Mouse (Mus musculus) c-Kit-positive CD71-positive TER-119-positive erythroid progenitor cells, embryonic 14.5 days (primary cell): ENCODE results near the gene Tut4.

ENCODE experiments used
- DNase-seq: peaks from one replicate; pipeline ENCODE4 v3.0.0-alpha.2; 2013; ENCODE audit warnings: low spot score

Gene Tut4

DNA sequence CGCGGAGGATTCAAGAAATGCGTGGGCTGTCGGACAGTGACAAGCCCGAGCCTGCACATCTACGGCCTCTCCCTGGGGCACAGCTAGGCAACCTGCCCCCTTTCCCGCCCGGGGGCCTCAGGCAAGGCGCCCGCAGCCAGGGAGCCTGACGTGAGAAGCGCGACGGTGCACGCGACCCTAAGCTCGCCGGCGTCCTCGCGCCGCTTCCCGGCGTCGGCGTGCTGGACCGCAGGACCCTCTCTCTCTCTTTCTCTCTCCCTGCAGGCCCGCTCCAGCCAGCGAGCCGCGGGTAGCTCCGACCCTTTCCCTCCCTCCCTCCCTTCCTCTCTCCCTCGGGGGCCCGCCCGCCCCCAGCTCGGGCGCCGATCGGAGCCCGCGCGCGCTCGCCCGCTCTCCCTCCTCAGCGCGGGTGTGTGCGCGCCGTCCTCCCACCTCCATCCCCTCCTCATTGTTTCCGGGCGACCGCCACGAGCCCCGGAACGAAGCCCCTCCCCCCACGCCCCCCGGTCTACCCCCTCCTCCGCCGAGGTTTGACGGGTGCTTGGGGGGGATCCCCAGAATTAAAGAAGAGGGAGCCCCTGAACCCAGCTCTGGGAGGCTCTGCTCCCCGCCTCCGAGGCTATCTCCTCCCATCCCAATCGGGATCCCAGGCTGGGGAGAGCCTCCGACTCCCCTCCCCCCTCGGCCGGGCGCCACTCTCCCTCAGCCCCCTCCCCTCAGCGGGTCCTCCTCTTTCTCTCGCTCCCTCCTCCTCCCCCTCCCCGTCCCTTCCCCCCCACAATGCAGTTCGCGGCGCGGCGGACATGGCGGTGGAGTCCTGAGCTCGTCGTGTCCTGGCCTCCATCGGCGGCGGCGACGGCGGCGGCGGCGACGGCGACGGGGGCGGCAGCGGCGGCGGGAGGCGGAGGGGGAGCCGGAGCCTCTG, at the start of gene Tut4:
TSS of gene Tut4 (plus strand) at position 196 of the 925 bp plus-strand sequence.
- DNase-seq, result peak; percentile 58

DNA sequence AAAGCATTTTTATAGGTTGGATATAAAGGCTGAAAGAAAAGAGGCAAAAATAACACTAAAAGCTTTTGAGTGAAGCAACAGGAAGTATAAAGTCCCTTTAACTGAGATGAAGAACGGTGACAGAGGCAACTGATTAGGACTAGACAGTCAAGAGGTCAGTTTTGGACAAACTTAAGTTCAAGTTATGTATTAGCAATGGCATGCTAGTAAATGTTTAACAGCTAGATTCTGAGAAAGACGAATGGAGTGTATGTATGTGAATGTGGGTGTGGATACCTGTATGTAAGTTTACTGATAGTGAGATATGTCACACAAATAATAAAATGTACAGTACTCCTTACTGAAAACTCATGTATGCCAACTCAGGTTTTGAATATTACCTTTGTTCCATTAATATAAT, 34.6 kb upstream of the Tut4 start:
- no peak for DNase-seq

DNA sequence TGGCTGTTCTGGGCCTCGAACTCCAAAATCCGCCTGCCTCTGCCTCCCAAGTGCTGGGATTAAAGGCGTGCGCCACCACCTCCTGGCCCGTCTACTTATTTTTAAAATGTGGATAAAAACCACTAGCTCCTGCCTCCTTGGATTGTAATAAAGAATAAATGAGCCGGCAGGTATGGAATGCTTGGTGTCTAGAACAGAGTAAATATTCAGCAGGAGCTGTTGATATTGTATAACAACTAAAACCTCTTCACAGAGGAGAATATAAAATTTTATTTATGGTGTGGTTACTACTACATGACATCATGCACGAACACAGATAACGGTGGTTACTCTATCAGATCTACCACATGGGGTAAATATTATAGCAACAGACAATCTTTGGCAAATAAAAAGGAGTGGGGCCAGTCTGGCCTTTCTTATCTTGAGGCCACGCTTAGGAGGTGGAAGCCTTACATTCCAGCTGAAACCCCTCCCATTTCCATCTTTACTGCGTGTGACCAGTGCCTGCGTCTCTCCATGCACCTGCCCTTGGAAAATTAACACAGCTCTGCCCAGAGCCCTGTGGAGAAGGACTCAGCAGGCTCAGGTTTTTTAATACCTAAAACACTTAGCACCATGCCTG, 31.4 kb upstream of the Tut4 start:
- no peak for DNase-seq

DNA sequence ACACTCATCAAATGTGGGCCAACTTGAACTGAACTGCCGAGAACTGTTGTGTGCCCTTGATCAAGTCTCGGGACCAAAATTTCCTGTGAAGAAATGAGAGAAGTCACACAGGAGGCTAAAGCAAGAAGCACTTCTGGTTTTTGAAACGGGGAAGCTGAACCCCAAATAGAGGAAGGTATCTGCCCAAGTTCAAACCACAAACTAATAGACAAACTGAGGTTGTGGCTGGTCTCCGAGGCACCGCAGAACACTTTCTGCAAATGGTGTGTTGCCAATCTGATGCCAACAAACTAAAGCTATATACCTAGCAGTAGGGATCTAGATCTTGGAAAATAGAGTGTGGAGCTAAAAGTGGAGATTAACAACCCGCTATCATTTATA, 30.9 kb upstream of the Tut4 start:
- DNase-seq, result no peak

DNA sequence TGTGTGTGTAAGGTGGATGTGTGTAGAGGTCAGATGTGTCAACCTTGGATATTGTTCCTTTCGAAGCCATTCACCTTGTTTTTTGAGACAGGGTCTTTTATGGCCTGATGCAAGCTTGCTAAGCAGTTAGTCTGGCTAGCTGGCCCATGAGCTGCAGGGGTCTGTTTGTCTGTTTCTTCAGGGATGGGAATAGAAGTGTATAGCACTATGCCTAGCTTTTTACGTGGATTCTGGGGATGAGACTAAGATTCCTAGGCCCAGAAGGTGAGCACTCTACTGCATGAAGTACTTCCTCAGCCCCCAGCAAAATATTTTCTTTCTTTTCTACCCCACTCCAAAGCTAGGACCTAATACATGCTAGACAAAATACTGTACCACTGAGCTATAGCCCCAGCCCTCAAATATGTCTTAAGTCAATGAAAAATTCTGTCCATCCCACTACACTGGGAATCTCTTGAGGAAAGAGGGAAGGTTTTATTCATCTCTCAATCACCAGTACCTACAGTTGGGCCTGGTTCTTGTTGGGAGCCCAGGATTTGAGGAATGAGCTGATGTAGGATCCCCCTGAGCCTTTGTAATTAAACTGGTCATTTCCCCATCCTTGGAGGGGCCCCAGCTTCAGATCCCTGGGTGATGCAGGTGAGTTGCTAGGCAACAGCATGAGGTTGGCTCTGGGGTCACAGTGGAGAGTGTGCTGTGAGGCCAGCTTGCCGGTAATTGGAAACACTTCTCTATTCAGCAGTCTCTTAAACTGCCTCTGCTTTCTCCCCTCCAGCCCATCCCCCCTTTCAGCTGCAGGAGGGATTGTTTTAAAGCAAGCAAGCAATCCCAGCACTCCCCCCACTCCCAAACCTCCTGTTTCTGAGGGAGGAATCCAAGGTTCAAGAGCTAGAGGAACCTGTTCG, 28.3 kb upstream of the Tut4 start:
- no peak for DNase-seq

DNA sequence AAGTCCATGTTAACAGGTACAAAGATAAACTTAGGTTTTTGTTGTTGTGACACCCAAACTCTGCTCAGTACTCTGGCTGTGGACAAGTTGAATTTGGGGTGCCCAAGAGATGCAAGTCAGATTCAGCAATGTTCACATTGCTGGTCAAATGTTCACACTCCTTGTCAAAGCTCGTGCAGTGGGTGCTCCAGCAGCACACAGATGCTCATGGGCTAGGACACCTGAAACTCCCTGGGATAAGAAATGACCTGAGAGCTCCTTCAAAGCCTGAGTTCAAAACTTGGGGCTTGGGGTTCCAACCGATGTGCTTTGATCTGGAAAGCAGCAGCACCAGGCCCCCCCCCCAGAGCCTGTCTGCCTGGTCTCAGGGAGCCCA, 27.7 kb upstream of the Tut4 start:
- DNase-seq, result no peak

DNA sequence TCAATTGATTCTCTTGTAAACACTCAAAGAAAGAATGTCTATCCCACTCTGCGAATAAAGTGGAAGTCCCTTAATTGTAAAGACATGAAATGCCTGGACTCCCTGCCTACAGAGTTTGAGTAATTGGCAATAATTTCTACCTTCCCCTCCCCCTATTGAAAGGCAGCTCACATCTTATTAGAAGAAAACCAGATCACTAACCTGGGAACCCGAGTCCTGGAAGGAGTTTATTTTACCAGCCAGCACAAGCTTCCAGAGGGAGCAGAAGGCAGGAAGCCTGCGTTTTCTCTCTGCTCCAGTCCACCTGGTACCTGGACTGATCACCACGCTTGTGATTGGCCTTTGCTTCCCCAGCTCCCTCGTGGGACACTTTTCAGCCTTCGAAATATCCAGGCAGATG, 25.9 kb upstream of the Tut4 start:
- no peak for DNase-seq

DNA sequence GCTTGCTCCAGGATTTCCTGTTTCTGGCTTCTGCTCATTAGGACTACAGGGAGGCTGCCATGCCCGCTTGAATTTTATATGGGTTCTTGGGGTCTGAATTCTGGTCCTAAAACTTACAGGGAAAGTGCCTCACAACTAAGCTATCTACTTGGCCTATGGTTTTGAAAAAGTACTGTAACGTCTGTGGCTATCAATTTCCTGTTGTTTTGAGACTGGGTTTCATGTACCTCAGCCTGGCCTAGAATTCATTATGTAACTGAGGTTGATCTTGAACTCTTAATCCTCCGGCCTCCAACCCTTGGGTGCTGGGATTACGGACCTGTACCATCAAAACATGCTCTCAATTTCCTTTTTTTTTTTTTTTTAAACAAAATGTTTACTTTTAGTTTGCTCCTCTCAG, 25.0 kb upstream of the Tut4 start:
- no peak for DNase-seq

DNA sequence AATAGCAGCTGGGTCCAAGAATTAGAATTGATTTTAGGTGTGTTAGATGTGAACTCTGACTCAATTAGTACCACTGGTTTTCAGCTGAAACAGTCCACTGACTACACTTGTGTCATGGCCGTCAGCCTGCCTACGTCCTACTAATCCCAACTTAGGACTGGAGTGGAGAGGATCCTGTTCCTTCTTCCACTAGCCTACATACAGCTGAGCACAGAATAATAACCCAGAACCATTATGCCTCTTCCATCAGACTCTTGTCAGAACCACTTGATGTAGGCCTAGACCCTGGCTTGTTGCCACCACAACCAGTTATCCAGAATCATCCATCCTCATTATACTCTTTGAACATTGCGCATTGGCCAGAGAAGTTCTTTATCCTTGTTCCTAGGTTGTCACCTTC, 24.4 kb upstream of the Tut4 start:
- DNase-seq, result no peak

DNA sequence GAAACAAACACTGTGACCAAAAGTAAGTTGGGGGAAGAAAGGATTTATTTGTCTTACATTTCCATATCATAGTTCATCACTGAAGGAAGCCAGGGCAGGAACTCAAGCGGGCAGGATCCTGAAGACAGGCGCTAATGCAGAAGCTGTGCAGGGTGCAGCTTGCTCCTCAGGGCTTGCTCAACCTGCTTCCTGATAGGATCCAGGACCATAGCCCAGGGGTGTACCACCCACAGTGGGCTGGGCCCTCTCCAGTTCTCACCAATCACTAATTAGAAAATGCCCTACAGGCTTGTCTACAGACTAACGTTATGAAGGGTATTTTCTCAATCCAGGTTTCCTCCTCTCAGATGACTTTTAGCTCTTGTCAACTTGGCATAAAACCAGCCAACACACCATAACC, 23.6 kb upstream of the Tut4 start:
- no peak for DNase-seq

DNA sequence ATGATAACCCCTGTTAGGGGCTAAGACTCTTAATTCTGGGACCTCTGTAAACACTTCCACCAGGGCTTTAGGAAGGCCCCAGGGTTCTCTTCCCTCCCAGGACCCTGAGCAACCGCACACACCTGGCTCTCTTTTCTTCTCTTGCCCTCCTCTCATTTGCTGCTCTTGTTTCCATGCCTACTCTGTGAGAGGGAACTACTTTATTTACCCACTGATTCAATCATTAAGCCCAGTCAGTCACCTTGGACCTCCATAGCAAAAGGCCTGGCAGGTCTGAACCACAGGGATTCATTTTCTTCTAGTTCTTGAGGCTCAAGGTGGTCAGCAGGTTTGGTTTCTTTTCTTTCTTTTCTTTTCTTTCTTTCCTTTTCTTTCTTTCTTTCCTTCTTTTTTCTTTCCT, 23.0 kb upstream of the Tut4 start:
- no peak for DNase-seq

DNA sequence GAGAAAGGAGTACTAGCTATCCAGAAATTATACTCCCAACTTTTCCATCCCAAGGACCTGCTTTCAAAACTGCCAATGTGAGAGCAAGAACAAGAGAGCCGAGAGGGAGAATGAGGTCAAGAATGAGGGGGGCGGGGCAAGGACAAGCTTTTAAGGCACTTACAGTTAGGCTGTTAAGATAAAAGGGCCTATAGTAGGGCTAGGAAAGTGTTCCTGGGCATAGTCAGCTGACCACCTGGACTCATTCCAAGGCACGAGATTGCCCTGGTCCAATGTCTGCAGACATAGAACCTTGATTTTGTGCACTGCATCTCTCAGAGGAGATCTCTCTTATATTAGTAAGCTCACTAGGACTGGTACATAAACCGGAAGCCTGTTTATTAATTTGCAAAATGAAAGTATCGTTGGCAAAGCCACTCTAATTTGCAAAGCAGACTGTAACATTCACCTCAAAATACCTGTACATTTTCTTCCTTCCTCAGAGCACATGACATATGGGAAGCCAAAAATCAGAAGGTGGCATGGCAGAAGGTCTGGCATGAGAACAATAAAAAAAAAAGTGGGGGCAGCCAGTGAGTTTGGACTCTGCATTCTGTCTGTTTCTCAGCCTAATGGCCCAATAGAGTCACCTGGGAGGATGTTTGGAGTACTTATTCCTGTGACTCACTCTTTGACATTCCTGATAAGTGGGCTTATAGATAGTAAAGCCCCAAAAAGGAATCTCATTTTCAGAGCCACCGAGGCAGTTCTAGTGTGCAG, 21.0 kb upstream of the Tut4 start:
- no peak for DNase-seq

DNA sequence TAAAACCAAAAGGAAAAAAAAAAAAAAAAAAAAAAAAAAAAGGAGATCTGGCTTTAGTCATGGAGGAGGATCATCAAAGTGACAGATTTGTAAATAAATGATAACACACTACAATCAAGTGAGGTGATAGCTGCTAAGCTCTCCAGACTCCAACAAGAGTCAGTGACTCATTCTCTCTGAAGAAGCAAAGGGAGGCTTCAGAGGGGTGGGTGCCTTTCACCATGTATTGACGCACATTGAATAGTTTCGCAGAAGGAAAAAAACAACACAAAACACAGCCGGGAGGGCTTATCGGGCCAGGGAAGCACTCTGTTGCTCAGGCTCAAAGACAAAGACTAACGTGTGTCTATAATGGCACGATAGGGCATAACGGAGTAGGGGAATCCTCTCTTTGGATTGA, 11.1 kb upstream of the Tut4 start:
- DNase-seq, result no peak

DNA sequence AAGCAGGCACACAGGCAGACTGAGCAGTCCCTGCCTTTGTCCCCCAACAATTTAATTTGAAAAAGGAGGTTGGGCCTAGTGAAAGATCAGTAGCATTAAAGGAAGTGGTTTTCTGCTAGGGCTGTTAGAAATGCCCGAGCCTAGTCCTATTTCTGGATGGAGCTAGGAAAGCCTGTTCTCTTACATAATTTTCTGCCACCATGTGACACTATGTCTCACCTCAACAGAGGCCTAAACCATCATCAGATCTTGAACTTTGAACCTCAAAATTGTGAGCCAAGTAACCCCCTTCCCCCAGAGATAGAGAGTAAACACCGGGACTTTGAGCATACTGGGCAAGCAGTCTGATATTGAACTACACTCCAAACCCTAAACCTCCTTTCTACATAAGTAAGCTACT, 3.2 kb upstream of the Tut4 start:
- no peak for DNase-seq

DNA sequence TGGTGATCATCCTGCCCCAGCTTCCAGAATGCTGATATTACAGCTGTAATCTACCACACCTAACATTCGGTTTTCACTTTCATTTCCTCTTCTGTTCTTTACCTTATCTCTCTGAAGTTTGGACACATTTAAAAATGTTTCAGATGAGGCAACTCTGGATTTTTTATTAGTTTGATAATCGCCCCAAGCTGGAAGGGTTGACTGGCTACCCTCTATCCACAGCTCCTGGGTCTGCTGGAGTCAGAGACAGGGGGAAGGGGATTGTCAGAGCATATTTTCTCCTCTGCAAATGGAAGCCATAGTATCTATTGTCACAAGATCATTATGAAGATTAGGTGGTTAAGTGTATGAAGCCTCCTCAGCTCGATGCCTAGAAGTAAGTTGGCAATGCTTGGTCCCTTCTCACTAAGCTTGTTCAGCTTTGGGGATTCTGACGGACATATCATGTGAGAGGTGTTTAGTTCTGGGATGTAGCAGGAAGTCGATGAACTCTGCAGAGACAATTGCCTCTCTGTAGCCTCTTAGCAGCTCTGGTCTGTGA, 955 bp upstream of the Tut4 start:
- DNase-seq, result peak; percentile 29

DNA sequence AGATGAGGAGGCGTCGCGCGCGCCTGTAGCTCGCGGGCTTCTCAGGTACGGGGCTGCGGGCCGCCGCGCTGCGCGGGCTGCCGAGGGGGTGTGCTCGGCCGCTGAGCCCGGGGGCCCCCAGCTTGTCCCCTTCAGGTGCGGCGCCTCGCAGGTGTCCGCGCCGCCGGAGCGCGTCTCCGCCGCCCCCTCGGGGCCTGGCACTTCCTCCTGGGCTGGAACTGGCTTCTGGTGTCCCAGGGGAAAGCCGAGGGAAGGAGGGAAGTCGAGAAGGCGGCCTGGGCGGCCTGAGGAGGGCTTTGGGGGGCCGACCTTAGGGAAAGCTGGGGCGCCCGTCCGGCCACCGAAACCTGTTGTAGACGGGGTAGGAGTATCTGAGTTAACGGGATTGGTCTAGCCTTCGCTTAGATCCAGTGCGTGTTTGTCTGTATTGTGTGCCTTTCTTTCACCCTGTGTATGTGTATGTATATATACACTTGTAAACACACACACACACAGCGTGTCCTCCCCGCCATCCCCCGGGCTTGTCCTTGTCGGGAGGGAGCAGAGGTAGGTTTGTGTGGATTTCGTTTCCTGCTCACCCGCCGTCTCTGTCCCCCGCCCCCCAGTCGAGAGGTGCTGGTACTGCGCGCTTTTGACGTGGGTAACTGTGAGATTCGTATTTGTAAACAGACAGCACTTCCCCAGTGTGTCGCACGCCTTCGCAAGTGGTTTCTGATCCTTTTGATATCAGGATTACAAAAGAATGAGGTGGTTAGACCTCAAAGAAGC, 1.1 kb downstream of the Tut4 start:
- peak; percentile 53 for DNase-seq

DNA sequence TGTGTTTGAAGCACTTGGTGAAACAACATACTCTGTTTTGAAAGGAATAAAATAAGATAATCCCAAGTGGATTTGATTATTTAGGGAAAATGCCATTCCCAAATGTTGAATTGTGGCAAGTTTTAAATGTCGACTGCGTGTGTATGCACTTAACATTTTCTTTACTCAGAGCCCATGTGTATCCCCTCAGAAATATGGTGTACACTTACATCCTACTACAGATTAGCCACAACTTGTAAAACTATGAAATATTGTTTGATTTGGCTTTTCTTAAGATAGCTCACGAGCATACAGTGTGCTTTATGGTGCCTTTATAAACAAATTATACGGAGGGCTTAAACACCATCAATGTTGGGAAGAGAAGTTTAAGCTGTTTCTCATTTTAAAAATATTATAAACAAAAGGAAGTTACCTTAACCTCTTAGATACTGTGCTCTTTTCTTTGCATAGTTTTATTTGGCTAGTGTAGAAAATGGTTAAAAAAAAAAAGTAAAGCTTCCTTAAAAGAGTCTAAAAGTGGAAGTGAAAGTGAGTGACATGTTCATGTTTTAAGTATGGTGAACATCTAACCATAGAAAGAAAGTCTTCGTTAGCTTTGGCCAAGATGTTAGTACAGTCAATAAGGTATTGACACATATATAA, 2.2 kb downstream of the Tut4 start:
- no peak for DNase-seq

DNA sequence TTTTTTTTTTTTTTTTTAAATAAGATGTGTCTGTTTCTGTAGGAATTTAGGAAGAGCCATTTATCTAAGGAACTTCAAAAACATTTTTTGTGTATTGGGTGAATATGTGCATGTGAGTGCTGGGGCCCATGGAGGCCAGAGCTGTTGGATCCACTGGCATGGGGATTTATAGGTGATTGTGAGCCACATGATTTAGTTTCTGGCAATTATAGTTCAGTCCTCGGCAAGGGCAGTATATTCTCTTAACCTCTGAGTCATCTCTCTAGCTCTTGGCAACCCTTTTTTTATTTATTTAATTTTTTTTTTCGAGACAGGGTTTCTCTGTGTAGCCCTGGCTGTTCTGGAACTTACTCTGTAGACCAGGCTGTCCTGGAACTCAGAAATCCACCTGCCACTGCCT, 14.4 kb downstream of the Tut4 start:
- DNase-seq, result no peak

DNA sequence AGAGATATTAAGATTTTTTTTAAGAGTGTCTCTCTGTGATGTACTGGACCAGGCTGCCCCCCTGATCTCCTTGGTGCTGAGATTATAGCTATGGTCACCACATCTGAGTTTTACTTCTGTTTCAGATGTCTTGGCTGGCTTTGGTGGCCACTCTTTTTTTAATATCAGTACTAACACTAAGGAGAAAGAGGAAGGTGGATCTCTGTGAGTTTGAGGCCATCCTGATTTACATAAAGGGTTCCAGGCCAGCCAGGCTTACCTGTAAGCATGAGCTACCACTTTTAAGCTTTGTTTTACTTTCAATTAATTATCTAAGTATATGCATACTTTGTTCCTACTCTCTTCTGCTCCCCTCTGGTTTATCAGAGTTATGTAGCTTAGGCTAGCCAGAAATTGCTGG, 23.6 kb downstream of the Tut4 start:
- no peak for DNase-seq

DNA sequence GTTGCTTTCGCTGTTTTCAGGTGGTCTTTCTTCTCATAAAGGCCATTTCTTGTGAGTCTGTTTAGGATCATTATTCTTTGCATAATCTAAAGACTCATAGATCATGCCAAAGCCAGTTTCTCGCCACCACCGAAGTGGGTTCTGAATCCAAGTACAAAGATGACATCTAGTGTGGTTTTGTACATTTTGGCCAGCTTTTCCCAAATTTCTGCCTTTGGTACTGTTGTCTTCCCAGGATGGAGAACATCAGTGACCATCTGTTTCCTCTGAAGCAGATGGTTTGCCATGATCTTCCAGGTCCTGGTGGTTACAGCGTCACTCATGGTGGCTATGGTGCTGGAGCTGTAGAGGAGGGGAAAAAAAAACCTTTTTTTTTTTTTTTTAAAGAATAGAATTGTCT, 25.0 kb downstream of the Tut4 start:
- DNase-seq, result no peak
